Mouse (Mus musculus): Measurements from ENCODE around the gene Vps33b.

Vps33b gene

GRCm38 (mm10) chr7:80267764-80268163 lies 1.7 kb upstream of the Vps33b start:
- in situ Hi-C loops (cut with MseI, MboI): no loop called here

- in situ Hi-C loops (cut with MseI, MboI): no loop called here
Measured at GRCm38 (mm10) chr7:80269751-80270255, 354 bp downstream of the Vps33b start.

- in situ Hi-C loops (cut with MseI, MboI): no loop called here
Measured at GRCm38 (mm10) chr7:80273456-80273855, 4.0 kb downstream of the Vps33b start.

DNA sequence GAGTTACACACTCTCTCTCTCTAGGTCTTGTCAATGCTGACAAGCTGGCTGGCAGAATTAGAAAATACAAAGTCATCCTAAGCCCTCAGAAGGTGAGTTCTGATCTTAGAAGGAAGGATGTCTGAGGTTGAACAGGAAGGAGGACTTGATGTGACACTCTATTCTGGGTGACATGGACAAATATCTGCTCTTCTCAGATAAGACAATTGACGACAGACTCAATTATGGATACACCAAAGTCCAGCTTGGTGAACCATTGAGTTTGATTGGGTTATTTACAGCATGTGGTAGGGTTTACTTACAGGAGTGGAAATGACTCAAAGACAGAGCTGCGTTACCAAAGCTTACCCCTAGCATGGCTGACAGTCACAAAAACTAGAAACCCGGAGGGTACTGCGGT lies 6.9 kb downstream of the Vps33b start:
- in situ Hi-C loops (cut with MseI, MboI): no loop called here

GRCm38 (mm10) chr7:80280032-80280431 lies 10.6 kb downstream of the Vps33b start:
- in situ Hi-C loops (cut with MseI, MboI): no loop called here

DNA sequence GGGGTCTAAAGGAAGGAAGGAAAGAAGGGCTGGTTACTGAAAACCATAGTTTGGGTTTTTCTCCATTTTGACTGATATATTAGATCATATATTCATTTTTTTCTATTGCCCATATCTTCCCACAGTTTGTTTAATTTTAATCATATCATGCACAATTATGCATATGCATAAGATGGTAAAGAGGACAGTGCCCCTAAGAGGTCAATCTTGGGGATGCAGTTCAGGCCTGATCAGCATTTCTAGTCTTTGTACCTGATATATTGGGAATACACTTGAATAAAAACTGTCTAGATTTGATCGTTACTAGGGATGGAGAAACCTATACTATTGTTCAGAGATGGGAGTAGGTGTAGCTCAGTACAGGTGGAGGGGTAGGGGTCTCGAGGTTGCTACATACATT lies 11.5 kb downstream of the Vps33b start:
- in situ Hi-C loops (cut with MseI, MboI): no loop called here

GRCm38 (mm10) chr7:80281646-80282045 lies 12.2 kb downstream of the Vps33b start:
- in situ Hi-C loops (cut with MseI, MboI): no loop called here

- in situ Hi-C loops (cut with MseI, MboI): no loop called here
Measured at GRCm38 (mm10) chr7:80283226-80283918, 13.9 kb downstream of the Vps33b start.

- in situ Hi-C loops (cut with MseI, MboI): no loop called here
Measured at GRCm38 (mm10) chr7:80284391-80284790, 14.9 kb downstream of the Vps33b start.

GRCm38 (mm10) chr7:80285725-80286124 lies 16.3 kb downstream of the Vps33b start:
- in situ Hi-C loops (cut with MseI, MboI): no loop called here

DNA sequence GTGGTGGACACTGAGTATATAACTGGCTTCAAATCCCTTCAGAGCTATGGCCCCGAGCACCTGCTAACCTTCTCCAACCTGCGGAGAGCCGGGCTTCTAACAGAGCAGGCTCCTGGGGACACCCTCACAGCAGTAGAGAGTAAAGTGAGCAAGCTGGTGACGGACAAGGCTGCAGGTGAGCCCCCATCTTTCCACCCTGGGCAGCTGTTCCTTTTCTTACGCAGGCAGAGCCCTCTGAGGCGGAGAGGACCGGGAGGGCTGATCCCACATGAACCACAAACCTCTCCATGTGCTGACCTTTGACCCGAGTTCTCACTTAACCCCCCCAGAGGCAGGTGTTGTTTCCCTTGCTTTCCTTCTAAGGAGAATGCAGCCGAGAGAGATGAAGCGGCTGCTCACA lies 18.3 kb downstream of the Vps33b start:
- in situ Hi-C loops (cut with MseI, MboI): no loop called here

- in situ Hi-C loops (cut with MseI, MboI): no loop called here
Measured at GRCm38 (mm10) chr7:80294062-80294763, 24.8 kb downstream of the Vps33b start, which contains the start of gene Prc1. TSS of gene Prc1 (plus strand) at chr7:80294450.

DNA sequence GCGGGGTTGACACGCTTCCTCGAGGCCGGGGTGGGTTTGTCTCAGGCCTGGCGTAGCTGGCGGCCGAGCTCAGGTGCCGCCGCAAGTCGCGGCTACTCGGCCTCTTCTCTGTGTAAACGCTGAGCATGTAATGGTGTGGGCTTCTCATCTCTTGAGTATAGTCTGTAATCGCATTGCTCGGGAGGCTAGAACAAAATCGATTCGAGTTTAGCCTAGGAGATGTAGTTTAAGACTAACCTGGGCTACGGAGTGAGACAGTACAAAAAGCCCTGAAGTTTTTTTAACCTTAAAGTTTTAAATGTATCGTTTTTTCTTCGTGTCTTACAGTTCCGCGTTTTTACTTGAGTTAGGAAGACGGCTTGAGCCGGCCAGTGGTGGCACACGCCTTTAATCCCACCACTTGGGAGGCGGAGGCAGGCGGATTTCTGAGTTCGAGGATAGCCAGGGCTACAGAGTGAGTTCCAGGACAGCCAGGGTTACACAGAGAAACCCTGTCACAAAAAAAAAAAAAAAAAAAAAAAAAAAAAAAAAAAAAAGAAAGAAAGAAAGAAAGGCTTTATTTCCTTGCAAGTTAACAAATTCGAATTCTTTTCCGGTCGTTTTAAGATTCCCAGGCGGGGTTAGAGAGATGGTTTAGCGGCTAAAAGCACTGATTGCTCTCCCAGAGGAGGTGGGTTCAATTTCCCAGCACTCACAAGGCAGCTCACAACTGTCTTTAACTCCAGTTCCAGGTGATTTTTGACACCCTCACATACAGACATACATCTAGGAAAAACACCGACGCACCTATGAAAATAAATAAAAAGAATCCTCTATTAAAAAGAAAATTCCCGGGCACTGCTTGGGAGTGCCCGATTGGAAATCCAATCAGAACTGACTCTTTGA lies 25.6 kb downstream of the Vps33b start:
- in situ Hi-C loops (cut with MseI, MboI): no loop called here

DNA sequence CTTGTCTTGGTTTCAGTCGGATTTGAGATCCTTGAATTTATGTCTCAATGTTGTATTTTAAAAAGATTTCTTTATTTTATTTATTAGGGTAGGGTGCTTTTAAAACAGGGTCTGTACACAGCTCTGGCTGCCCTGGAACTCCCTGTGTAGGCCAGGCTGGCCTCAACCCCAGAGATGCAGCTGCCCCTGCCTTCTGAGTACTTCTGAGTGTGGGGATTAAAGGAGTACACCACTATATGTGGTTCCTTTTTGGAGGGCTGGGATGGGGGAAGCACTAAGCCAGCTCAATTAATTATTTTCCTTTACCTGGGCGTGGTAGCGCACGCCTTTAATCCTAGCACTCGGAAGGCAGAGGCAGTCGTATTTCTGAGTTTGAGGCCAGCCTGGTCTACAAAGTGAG lies 27.0 kb downstream of the Vps33b start:
- in situ Hi-C loops (cut with MseI, MboI): no loop called here

DNA sequence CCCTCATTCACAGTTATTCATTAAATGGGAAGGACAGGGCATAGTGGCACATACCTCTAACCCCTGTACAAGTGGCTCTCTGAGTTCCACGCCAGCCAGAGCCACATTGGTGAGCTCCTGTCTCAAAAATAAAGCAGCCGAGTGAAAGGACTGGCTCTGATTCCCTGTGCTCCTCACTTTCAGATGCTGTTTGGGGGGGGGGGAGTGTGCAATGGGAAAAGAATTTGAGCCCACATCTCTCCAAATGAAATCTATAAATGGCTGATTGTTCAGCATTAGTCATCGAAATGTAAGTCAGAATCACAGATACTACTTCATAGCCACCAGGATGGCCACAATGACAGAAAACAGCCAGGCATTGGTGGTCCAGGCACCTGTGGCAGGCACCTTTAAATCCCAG lies 27.6 kb downstream of the Vps33b start:
- in situ Hi-C loops (cut with MseI, MboI): no loop called here

- in situ Hi-C loops (cut with MseI, MboI): no loop called here
Measured at GRCm38 (mm10) chr7:80298754-80299153, 29.3 kb downstream of the Vps33b start.

- in situ Hi-C loops (cut with MseI, MboI): no loop called here
Measured at GRCm38 (mm10) chr7:80299568-80299967, 30.1 kb downstream of the Vps33b start.

DNA sequence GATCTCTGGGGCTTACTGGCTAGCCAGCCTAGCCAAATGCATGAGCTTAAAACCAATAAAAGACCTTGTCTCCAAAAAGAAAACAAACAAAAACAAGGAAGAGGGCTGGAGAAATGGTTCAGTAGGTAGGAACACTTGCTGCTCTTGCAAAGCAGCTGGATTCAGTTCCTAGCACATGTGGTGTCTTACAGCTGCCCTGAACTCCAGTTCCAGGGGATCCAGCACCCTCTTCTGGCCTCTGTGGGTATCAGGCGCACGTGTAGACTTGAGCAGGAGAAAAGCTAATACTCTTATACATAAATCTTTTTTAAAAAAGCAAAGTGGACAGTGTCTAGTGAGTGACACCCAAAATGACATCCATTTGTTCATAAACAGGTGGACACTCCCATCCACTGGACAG lies 32.1 kb downstream of the Vps33b start:
- in situ Hi-C loops (cut with MseI, MboI): no loop called here

DNA sequence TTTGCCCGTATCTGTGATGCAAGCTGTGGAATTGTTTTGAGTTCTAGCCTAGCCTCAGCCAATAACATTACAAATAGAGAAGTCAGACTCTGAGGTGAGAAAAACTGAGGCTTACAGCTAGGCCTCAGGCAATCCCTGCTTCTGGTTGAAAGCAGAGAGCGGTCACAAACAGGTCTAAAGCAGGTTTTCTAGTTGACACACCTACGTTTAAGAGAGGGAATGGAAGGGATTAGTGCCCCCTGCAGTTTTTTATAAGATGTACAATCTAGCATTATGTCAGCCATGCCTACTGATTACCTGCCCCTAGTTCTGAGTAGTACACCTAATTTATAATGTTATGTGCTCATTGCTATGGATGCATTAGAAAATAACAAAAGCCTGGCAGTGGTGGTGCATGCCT lies 38.3 kb downstream of the Vps33b start:
- in situ Hi-C loops (cut with MseI, MboI): no loop called here

DNA sequence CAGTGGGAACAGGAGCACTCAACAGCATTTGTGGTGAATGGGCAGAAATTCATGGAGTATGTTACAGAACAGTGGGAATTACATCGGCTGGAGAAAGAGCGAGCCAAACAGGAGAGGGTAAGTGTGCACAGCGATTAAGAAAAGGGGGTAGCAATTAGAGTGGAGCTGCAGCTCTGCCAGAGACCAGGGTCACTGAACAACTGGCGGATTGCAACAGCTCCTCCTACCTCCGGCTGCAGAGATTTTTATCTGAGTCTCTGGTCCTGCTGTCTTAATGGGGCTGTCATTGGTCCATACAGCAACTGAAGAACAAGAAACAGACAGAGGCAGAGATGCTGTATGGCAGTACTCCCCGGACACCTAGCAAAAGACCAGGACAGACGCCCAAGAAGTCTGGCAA lies 41.3 kb downstream of the Vps33b start:
- in situ Hi-C loops (cut with MseI, MboI): no loop called here

GRCm38 (mm10) chr7:80315733-80316132 lies 46.3 kb downstream of the Vps33b start:
- in situ Hi-C loops (cut with MseI, MboI): no loop called here

- in situ Hi-C loops (cut with MseI, MboI): no loop called here
Measured at GRCm38 (mm10) chr7:80317439-80318115, 48.1 kb downstream of the Vps33b start.
